Mouse (Mus musculus): ENCODE data around the gene Prkcd.

The Prkcd gene

DNA sequence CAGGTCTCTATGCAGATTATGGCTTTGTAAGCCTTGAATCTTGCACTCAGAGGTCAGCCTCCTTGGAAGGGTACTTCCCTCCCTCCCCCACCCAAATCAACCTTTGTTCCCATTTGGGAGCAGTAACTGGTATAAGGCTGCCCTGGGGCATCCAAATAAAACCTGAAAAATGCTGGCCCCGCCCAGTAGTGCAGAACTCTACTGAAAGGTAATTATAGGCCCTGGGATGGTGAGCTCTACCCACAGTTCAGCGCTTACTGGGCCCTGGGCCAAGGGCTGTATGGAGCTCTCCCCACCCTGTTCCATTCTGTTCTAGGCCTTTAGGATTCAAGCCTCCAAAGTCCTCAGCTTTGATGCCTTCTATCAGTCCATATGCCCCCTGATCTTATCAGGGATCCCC is 11.1 kb upstream of the Prkcd start:
- in situ Hi-C loops (cut with MboI; ENCODE audit: unreplicated experiment in 2 of 2), result no loop called here

DNA sequence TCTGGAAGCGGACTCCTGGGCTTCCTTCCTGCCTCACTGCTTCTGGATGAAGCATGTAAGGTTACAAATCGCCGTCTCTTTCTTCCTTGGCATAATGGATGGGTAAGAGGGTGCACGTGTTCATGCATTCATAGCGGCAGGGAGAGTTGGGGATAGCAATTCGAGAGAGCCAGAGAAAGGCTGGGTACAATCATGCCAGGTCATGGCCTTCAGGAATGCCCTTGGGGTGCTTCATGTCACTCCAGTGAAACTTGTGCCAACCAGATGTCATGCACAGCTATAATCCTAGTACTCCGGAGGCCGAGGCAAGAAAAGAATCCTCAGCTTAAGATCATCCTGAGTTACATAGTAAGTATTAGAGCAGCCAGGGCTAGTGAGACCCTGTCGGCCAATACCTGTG is 10.5 kb upstream of the Prkcd start:
- in situ Hi-C loops (cut with MboI; ENCODE audit: unreplicated experiment in 2 of 2), result no loop called here

DNA sequence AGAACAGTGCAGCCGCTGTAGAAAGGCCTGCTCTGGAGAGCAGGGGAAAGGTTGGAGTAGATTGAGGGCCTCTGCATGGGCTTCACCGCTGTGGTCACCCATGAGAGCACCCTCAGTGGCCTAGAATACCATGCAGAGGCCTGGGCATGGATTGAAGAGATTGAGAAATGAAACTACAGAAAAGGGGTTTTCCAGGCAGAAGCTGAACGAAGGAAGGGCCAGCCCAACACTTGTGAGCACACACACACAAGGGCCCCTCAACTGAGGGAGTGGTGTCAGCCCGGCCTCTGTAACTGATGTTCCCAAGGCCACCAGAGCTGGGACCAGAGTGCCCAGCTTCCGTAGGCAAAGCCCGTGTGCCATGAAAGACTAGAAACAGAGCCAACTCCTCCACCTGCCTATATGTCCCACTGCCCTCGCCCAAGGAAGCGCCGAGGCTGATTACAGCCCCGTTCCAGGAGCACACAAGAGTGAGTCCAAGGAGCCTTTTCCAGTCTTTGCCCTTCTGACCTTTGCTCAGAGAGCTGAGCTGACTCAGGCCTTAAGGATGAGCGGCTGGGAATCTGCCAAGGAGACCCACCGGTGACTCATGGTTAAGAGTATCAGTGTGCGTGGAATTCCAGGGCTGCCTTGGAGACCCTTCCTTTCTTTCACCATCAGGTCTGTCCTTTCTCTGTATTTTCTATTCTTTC is 9.4 kb upstream of the Prkcd start:
- in situ Hi-C loops (cut with MboI; ENCODE audit: unreplicated experiment in 2 of 2), result no loop called here

DNA sequence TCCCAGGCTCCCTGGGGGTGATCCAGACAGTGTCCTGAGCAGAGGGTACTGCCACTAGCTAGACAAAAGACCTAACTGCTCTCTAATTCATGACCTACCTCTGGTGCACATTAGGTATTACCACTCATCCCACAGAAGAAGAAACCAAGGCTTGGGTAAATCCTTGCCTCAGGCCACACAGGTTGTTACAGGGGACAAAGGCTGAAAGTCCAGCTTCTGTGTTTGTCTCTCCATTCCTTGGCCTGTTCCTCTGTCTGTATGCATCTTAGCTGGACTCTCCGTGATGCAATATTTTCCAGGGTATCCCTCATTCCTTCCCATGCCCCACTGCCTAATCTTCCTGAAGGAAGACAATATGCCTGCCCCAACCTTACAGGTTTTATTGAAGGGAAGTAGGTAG is 8.4 kb upstream of the Prkcd start:
- in situ Hi-C loops (cut with MboI; ENCODE audit: unreplicated experiment in 2 of 2), result no loop called here

GRCm38 (mm10) chr14:30633708-30634107 is 7.7 kb upstream of the Prkcd start:
- in situ Hi-C loops (cut with MboI; ENCODE audit: unreplicated experiment in 2 of 2), result no loop called here

GRCm38 (mm10) chr14:30631834-30632233 is 5.8 kb upstream of the Prkcd start:
- in situ Hi-C loops (cut with MboI; ENCODE audit: unreplicated experiment in 2 of 2), result no loop called here

- in situ Hi-C loops (cut with MboI; ENCODE audit: unreplicated experiment in 2 of 2), result no loop called here
These were observed 5.0 kb upstream of the Prkcd start for GRCm38 (mm10) chr14:30630811-30631576.

DNA sequence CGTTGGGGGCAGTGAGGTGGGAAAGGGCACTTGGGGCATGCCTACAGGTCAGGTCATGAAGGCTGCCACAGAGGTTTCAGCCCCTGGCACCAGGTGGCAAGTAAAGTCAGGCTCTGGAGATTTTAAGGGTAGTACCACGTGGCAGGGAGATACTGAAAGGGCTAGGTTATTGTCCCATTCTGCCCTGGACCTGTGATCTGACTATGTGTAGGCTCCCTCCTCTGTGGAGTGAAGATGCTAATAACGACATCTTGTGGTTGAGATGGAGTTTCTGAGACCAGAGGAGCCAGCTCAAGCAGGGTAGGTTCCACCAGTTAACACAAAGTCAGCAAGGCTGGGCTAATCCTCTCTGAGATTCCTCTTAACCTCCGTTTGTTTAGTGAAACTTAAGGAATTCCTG is 3.8 kb upstream of the Prkcd start:
- in situ Hi-C loops (cut with MboI; ENCODE audit: unreplicated experiment in 2 of 2), result loop anchor here in 1 of 2 experiments (5.0 kb wide), 1 partner anchor 38 kb away; no protein-coding TSS in a partner anchor

GRCm38 (mm10) chr14:30628235-30628634 is 2.2 kb upstream of the Prkcd start:
- in situ Hi-C loops (cut with MboI; ENCODE audit: unreplicated experiment in 2 of 2), result loop anchor here in 1 of 2 experiments (5.0 kb wide), 1 partner anchor 36 kb away; no protein-coding TSS in a partner anchor

DNA sequence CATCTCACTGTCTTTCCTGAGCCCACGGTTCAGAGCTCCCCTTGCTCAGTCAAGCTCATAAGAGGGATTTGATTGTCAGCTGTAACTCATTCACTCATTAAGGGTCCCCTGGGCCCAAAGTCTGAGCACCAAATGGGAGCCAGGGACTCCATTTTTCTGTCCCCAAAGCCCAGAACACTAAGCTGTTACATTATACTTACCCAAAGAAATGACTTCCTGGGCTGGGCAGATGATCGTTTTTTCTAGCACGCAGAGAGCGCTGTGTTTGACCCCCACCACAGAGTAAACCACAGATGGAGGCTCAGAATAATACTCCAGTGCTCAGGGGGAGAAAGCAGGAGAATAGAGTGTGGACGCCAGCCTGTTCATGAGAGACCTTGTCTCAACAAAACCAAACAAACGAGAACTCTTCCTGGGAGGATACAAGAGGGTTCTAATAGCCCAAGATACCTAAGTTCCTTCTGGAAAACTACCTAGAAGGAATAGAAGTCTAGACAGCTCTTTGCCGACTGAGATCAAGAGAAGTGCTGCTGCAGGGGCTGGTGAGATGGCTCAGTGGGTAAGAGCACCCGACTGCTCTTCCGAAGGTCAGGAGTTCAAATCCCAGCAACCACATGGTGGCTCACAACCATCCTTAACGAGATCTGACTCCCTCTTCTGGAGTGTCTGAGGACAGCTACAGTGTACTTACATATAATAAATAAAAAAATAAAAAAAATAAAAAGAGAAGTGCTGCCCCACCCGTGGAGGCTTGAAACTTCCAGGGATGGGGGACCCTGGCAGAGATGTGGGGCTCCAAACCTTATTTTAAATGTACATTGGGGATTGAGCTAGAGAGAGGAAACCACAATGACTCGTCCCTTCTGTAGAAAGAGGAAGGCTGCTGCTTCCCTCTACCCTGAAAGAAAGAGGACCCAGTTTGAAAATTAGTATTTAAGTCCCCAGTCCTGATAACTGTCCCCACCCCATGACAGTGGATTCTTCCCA is 1.0 kb upstream of the Prkcd start:
- in situ Hi-C loops (cut with MboI; ENCODE audit: unreplicated experiment in 2 of 2), result loop anchor here in 1 of 2 experiments (5.0 kb wide), 1 partner anchor 35 kb away; no protein-coding TSS in a partner anchor

DNA sequence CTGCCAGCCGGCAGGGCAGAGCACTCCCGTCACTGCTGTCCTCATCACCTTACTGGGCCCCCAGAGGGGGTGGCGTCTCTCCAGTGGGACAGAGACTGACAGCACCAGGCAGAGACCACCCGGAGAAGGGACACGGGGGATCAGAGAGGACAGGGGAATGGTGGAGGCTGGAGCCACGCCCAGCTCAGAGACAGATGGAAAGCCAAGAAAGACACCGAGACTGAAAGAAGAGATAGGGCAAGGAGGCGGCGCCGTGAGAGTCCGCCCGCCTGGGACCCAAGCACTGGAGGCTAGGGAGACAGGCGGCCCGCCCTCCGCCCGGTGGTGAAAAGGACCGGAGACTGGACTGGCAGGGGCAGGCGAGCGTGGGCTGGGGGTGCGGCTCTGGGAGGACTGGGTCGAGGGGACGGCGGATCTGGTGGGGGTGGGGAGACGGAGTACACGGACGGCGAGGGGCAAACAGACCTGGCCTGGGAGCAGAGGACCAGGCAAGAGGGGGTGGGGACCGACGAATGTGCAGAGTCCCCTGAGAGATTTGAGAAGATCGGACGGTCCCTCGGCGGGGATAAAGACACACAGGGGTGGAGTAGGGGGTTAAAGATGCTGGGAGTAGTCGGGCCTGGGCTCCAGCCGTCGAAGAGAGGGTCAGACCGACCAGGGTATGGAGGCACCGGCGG is 741 bp downstream of the Prkcd start:
- in situ Hi-C loops (cut with MboI; ENCODE audit: unreplicated experiment in 2 of 2), result loop anchor here in 1 of 2 experiments (5.0 kb wide), 1 partner anchor 33 kb away; no protein-coding TSS in a partner anchor

GRCm38 (mm10) chr14:30624277-30624721 is 1.7 kb downstream of the Prkcd start:
- in situ Hi-C loops (cut with MboI; ENCODE audit: unreplicated experiment in 2 of 2), result no loop called here

- in situ Hi-C loops (cut with MboI; ENCODE audit: unreplicated experiment in 2 of 2), result no loop called here
These were observed 3.5 kb downstream of the Prkcd start for GRCm38 (mm10) chr14:30622556-30622955.

DNA sequence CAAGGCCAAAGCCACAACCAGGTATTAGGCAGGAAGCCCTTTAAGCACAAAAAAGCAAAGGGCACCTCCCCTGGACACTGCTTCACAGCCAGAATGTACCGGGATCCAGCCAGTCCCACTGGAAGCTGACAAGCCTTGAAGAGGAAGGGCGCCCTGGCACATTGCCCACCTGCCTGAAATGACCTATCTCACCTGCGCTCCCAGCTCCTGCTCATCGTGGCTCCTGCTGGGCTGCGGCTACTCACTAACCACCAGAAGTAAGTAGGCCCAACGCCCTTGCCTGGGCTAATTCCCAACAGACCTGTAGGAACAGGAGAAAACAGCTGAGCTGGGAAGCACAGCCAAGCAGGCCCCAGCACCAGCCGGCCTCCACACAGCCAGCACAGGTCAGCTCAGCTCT is 3.9 kb downstream of the Prkcd start:
- in situ Hi-C loops (cut with MboI; ENCODE audit: unreplicated experiment in 2 of 2), result no loop called here

GRCm38 (mm10) chr14:30619982-30620578 is 5.9 kb downstream of the Prkcd start:
- in situ Hi-C loops (cut with MboI; ENCODE audit: unreplicated experiment in 2 of 2), result no loop called here

DNA sequence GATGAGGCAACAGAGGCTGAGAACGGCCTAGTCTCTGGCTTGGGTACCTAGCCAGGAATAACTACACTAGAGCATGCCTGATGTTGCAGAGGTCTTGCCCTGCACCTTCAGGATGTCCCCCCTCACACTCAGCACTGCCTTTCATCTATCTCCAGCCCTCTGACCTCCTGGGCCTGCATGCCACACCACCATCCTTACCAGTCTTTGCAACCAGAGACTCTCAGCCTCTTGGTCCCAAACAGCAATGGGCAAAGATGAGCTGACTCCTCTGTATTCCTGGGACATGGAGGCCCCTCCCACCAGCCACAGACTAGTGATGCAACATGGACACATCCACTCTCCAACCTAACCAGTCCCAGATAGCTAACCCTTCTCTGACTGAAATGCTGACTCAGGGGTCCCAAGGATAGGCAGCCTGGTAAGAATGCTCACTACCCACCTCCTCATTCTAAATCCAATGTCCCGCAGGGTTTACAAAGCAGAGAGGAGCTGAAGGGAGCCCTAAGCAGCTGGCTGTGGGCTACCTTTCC is 7.2 kb downstream of the Prkcd start:
- in situ Hi-C loops (cut with MboI; ENCODE audit: unreplicated experiment in 2 of 2), result no loop called here

- in situ Hi-C loops (cut with MboI; ENCODE audit: unreplicated experiment in 2 of 2), result no loop called here
These were observed 9.3 kb downstream of the Prkcd start for GRCm38 (mm10) chr14:30616751-30617150.

DNA sequence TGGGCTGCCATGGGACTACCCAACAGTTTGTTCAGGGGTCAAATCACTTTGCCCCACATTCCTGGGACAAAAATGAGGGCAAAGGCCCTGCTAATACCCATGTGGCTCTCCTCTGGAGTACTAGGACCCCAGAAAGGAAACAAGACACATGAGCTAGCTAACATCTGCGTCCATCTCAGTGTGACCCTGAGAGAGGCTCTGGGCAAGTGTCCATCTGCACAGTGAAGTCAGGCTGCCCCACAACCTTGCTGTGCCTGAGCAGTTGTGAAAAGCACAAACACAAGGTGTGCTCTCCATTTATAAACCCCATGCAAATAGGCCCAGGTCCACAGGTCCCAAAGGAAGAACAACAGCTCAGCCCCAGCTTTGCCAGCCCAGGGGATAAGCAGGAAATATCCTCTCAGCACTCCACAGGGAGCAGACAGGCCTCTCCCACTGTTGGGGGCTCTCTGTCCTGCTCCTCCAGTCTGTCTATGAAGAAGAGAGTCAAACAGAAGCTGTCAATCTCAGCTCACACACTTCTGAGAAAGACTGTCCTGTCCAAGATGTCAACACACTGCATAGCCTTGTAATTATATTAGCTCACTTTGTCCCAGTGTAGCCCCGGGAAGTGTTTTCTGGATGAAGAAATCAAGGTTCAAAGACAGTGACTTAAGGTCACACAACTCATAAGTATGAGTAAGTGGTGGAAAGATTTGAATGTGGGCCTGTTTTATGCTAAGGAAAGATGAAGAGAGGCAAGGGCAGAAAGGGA is 12.9 kb downstream of the Prkcd start:
- in situ Hi-C loops (cut with MboI; ENCODE audit: unreplicated experiment in 2 of 2), result no loop called here

GRCm38 (mm10) chr14:30612523-30612922 is 13.5 kb downstream of the Prkcd start:
- in situ Hi-C loops (cut with MboI; ENCODE audit: unreplicated experiment in 2 of 2), result no loop called here
